8 mouse cellular contexts compared by ENCODE assay signal in the genomic region with DNA sequence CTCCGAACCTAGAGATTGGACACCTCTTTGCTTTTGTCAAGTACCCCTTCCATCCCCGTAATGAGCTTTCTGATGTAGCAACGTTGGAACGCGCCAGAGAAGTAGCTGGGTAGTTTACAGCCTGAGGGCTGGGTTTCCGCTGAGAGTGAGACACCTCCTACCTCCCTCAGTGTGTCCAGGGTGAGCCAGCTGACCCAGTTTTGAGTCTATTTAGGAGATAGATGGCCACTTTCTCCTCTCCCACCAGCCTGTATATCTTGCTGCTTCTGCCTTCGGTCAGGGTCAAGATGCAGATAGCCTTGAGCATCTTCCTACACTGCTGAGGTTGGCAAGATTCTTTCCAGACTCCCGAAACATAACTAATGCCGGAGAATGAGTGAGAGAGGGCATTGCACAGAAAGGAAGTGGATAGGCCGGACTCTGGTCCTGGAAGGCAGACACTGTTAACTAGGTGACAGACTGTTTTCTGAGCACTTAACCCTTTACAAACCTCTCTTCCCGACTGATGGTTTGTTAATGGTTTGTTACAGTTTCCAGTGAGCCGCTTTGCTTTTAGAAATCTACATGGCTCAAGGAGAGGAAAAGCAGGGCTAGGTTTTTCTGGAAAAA.
DNase-seq lines count a peak whose midpoint lies in the region; ATAC-seq and TF ChIP-seq lines count a peak whose summit lies in the region.

No protein-coding gene starts in this region.

- H3K9ac ChIP-seq in limb, embryonic 11.5 days (ENCODE audit: low read length), result no peak overlapping the region

- H3K27ac ChIP-seq in cerebellum, adult 2 months (ENCODE audit: insufficient read depth, low read length), result 0 out of 2 replicates have a peak overlapping the region, but pooled peaks have one; percentile 34
- H3K27ac ChIP-seq in limb, embryonic 11.5 days (replicated peaks; ENCODE audit: low read depth, low read length), result no peak overlapping the region

- peak in 1 of 2 experiments; percentile 19 for DNase-seq in cerebellum, adult 2 months
- DNase-seq in cerebellum, postnatal 14 days, result no peak
- peak; percentile 16 for DNase-seq in urinary bladder, postnatal 14 days (ENCODE audit: low spot score)
- DNase-seq in urinary bladder, postnatal 25 days (ENCODE audit: low spot score), result no peak
- peak; percentile 43 for DNase-seq in limb, embryonic 11.5 days (ENCODE audit: low spot score)
- no peak for DNase-seq in spleen, postnatal 10 days (ENCODE audit: low spot score in 2 of 2)
- DNase-seq in ovary, postnatal 36 days (ENCODE audit: low spot score), result no peak

- TF ChIP-seq POLR2A in cerebellum, adult 2 months (IDR thresholded peaks at IDR 0.05; ENCODE audit: borderline replicate concordance, insufficient read depth, low read length), result no peak

- no peaks in the 10 kb centered on the region for H3K36me3 ChIP-seq in limb, embryonic 11.5 days (ENCODE audit: control insufficient read depth, insufficient read depth, low read length)

- 46% methylated on average over 12 of the region's 12 CpGs for WGBS in cerebellum, adult 2 months
- 26% methylated on average over 12 of the region's 12 CpGs for WGBS in limb, embryonic 11.5 days

- peaks cover 12% of the 10 kb centered on the region for H3K4me1 ChIP-seq in cerebellum, adult 2 months (ENCODE audit: control insufficient read depth, insufficient read depth, low read length)
- peaks cover 4% of the 10 kb centered on the region; the same call in 1 of the 2 replicates for H3K4me1 ChIP-seq in limb, embryonic 11.5 days (ENCODE audit: control insufficient read depth, insufficient read depth, low read length)

- no peak; the same call in 1 of the 2 replicates for ATAC-seq in limb, embryonic 11.5 days (ENCODE audit: insufficient number of reproducible peaks, low FRiP score, low TSS enrichment, low read depth)
- ATAC-seq in activated CD4-positive, CD25-positive, alpha-beta regulatory T cell, adult 4 months, result no peak

- no peaks in the 10 kb centered on the region for H3K27me3 ChIP-seq in cerebellum, adult 2 months (ENCODE audit: control insufficient read depth, insufficient read depth, low read length)
- H3K27me3 ChIP-seq in limb, embryonic 11.5 days (ENCODE audit: control insufficient read depth, insufficient read depth, low read length), result no peaks in the 10 kb centered on the region

- no peaks in the 10 kb centered on the region for H3K9me3 ChIP-seq in limb, embryonic 11.5 days (ENCODE audit: control insufficient read depth, low read length)

- TF ChIP-seq CTCF in cerebellum, adult 2 months (IDR thresholded peaks at IDR 0.05; ENCODE audit: borderline replicate concordance, insufficient read depth, low read depth, low read length), result no peak

- no peak overlapping the region; the same call in 1 of the 2 replicates for H3K4me2 ChIP-seq in limb, embryonic 11.5 days (ENCODE audit: low read depth, severe bottlenecking)

- H3K4me3 ChIP-seq in cerebellum, adult 2 months (replicated peaks; ENCODE audit: insufficient read depth, low read depth, low read length), result no peak overlapping the region
- no peak overlapping the region for H3K4me3 ChIP-seq in limb, embryonic 11.5 days (ENCODE audit: low read depth, low read length)

Comparison
In these comparisons a context has a peak if more than half of its experiments do, and no peak if none do; other contexts are left out.
1. DNase-seq: peak in urinary bladder, postnatal 14 days (single experiment) and limb, embryonic 11.5 days (single experiment); none in cerebellum, postnatal 14 days (0 of 2), urinary bladder, postnatal 25 days (single experiment), spleen, postnatal 10 days (0 of 2) and ovary, postnatal 36 days (single experiment).